Mouse (Mus musculus) neural tube, embryonic 11.5 days (tissue): ENCODE data around the gene Hdac11. TPM values are rescaled to one million over a fixed set of nuclear protein-coding genes. Genes with fewer than 3 reads are reported as not detected.

ENCODE experiments used
- ATAC-seq: fragments of 200-750 bp; cut with Nextera tagmentation; 2 replicates; pipeline ENCODE4 v1.8.0; 2017; ENCODE audit warnings: moderate number of reproducible peaks, mild to moderate bottlenecking, moderate TSS enrichment, moderate library complexity; ENCODE audit not compliant: insufficient read depth, low FRiP score, low TSS enrichment
- DNase-seq: peaks from one replicate; pipeline ENCODE4 v3.0.0-alpha.2; 2015; ENCODE audit warnings: low spot score
- H3K27ac ChIP-seq: fragments of 300-500 bp; sonication (generic); 2 replicates; pipeline ENCODE4 v1.5.1; 2014; ENCODE audit warnings: low read depth, mild to moderate bottlenecking, low read length
- H3K27me3 ChIP-seq: fragments of 300-500 bp; sonication (generic); 2 replicates; pipeline ENCODE4 v1.6.1; 2014; ENCODE audit warnings: mild to moderate bottlenecking, low read length, mixed read lengths; ENCODE audit not compliant: control insufficient read depth, insufficient read depth
- H3K36me3 ChIP-seq: fragments of 300-500 bp; sonication (generic); 2 replicates; pipeline ENCODE4 v1.6.1; 2014; ENCODE audit warnings: mild to moderate bottlenecking, low read length, moderate library complexity, mixed read lengths; ENCODE audit not compliant: control insufficient read depth, insufficient read depth
- H3K4me1 ChIP-seq: fragments of 300-500 bp; sonication (generic); 2 replicates; pipeline ENCODE4 v1.6.1; 2014; ENCODE audit warnings: low read length, mixed read lengths; ENCODE audit not compliant: control insufficient read depth, insufficient read depth
- H3K4me2 ChIP-seq: fragments of 300-500 bp; sonication (generic); 2 replicates; pipeline ENCODE4 v1.6.1; 2014; ENCODE audit warnings: low read depth, mild to moderate bottlenecking, moderate library complexity
- H3K4me3 ChIP-seq: fragments of 300-500 bp; sonication (generic); 2 replicates; pipeline ENCODE4 v1.5.1; 2014; ENCODE audit warnings: low read depth, low read length
- H3K9ac ChIP-seq: fragments of 300-500 bp; sonication (generic); 2 replicates; pipeline ENCODE4 v1.6.1; 2014; ENCODE audit warnings: mild to moderate bottlenecking, low read length
- H3K9me3 ChIP-seq: fragments of 300-500 bp; sonication (generic); 2 replicates; pipeline ENCODE4 v1.6.1; 2016; ENCODE audit warnings: low read length; ENCODE audit not compliant: control insufficient read depth
- WGBS: fragments of 180-500 bp; shearing (Covaris S2); extraction: QIAGEN DNeasy Blood & Tissue Kit; methylation state at CpG from one replicate; pipeline ENCODE4 v1.1.7; 2014; 5-methylcytosine and 5-hydroxymethylcytosine counted together
- polyA plus RNA-seq: library from polyadenylated mRNA; unstranded; fragments of >200 nt; fragmentation: Nextera tagmentation; extraction: Ambion mirVana; gene quantifications from 2 replicates; pipeline ENCODE4 v1.2.1, GENCODE M21; 2014

The Hdac11 gene
- polyA plus RNA-seq, 1 experiment from 2014 or later = 15.0 TPM

GRCm38 (mm10) chr6:91222694-91223346 lies 66.4 kb downstream of the Hdac11 start:
- no peaks in the 10 kb centered on the region for H3K4me1 ChIP-seq
- no peak overlapping the region for H3K9ac ChIP-seq
- no peak overlapping the region for H3K27ac ChIP-seq
- ATAC-seq (no peak), DNase-seq (no peak)
- no peak overlapping the region for H3K4me3 ChIP-seq
- H3K4me2 ChIP-seq = no peak overlapping the region
- H3K9me3 ChIP-seq = no peaks in the 10 kb centered on the region
- 82% methylated on average over 10 of the region's 10 CpGs for WGBS
- no peaks in the 10 kb centered on the region for H3K27me3 ChIP-seq
- no peaks in the 10 kb centered on the region for H3K36me3 ChIP-seq

Other genes with a start within 250 kb of the Hdac11 start
- 16.3 and 18.6 TPM in 2 replicates for gene Iqsec1, start 168.0 kb upstream of the Hdac11 start, polyA plus RNA-seq
- gene Nup210, start 39.8 kb upstream of the Hdac11 start, polyA plus RNA-seq = 16.4 and 18.3 TPM in 2 replicates
- 28.4 and 28.8 TPM in 2 replicates for gene Fbln2, start 55.8 kb downstream of the Hdac11 start, polyA plus RNA-seq